Mouse (Mus musculus): ENCODE data around the gene Cib4.

Cib4 gene

GRCm38 (mm10) chr5:30440308-30440906 lies 105.2 kb downstream of the Cib4 start:
- no peak for DNase-seq (ENCODE audit: low spot score in 2 of 2)

GRCm38 (mm10) chr5:30438931-30439330 lies 106.7 kb downstream of the Cib4 start:
- DNase-seq (ENCODE audit: low spot score in 2 of 2), result no peak
